Mouse (Mus musculus): ENCODE measurements at regions not wholly inside any gene's neighbourhood (a gene's known extent, or its start where the extent isn't known, plus 50 kb on each side); places are given as distances from the start of the nearest gene placed in this dataset.

- no peak overlapping the region for H3K27ac ChIP-seq (ENCODE audit: low read depth, low read length)
- peaks cover 7% of the 10 kb centered on the region; the same call in 1 of the 2 replicates for H3K4me1 ChIP-seq (replicated peaks; ENCODE audit: control insufficient read depth, insufficient read depth, low read length)
- no peak overlapping the region for H3K4me2 ChIP-seq (ENCODE audit: low read depth, low read length, severe bottlenecking)
- ATAC-seq (replicated peaks; ENCODE audit: low FRiP score) (no peak), DNase-seq (ENCODE audit: low spot score) (no peak)
- no peak overlapping the region for H3K9ac ChIP-seq (ENCODE audit: low read length)
- no peak overlapping the region for H3K4me3 ChIP-seq (ENCODE audit: low read depth, low read length)
- H3K36me3 ChIP-seq (ENCODE audit: control insufficient read depth, insufficient read depth, low read length): no peaks in the 10 kb centered on the region
- no peaks in the 10 kb centered on the region for H3K27me3 ChIP-seq (ENCODE audit: control insufficient read depth, insufficient read depth, low read length)
- 39% methylated on average over 3 of the region's 3 CpGs for WGBS
- H3K9me3 ChIP-seq (ENCODE audit: control insufficient read depth, low read length): no peaks in the 10 kb centered on the region
Observed at GRCm38 (mm10) chr16:21293569-21293968, 89.0 kb downstream of the Ephb3 start.

DNA sequence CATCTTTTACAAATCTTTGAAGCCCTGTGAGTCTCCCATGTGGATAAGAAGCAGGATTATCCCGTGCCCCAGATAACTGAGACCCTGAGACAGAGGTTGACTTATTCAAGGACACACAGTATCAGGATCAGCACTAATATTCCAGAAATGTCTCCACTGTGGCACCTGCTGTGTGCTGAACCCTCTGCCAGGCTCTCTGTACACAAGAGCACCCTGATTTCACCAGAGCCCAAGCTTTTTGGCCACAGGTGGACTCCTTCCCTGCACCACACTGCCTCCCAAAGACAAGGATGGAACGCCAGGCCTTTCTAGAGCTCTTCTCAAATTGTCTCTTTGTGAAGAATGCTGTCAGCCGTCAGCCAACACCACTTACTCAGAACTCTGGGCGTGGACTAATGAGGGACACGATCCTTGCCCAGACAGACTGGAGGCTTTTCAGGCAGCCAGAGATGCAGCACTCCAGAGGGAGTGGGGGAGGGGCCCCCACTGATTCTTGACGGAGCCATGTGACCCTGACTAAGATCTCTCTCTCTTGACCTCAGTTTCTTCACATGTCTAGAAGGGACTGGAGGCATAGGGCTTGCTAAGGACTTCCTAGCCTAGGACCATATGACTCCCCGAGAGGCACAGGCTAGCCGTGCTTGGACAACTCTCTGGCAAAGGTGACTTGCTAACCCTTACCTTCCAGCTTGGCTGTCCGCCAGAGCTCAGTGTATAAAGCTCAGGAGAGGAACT lies 90.3 kb downstream of the Ephb3 start:
- H3K9ac ChIP-seq (ENCODE audit: low read length): no peak overlapping the region
- no peak overlapping the region for H3K4me2 ChIP-seq (ENCODE audit: low read depth, low read length, severe bottlenecking)
- no peaks in the 10 kb centered on the region for H3K9me3 ChIP-seq (ENCODE audit: control insufficient read depth, low read length)
- no peak for DNase-seq (ENCODE audit: low spot score)
- 35% methylated on average over 9 of the region's 9 CpGs for WGBS
- no peak overlapping the region for H3K27ac ChIP-seq (ENCODE audit: low read depth, low read length)
- ATAC-seq (replicated peaks; ENCODE audit: low FRiP score): no peak
- H3K36me3 ChIP-seq (ENCODE audit: control insufficient read depth, insufficient read depth, low read length): no peaks in the 10 kb centered on the region
- no peak overlapping the region for H3K4me3 ChIP-seq (ENCODE audit: low read depth, low read length)
- peaks cover 7% of the 10 kb centered on the region; the same call in 1 of the 2 replicates for H3K4me1 ChIP-seq (replicated peaks; ENCODE audit: control insufficient read depth, insufficient read depth, low read length)
- H3K27me3 ChIP-seq (ENCODE audit: control insufficient read depth, insufficient read depth, low read length): no peaks in the 10 kb centered on the region

- H3K4me1 ChIP-seq (replicated peaks; ENCODE audit: control insufficient read depth, insufficient read depth, low read length): peaks cover 7% of the 10 kb centered on the region; the same call in 1 of the 2 replicates
- H3K4me2 ChIP-seq (ENCODE audit: low read depth, low read length, severe bottlenecking): no peak overlapping the region
- ATAC-seq (replicated peaks; ENCODE audit: low FRiP score): no peak
- H3K9ac ChIP-seq (ENCODE audit: low read length): no peak overlapping the region
- DNase-seq (ENCODE audit: low spot score): no peak
- no peak overlapping the region for H3K27ac ChIP-seq (ENCODE audit: low read depth, low read length)
- H3K4me3 ChIP-seq (ENCODE audit: low read depth, low read length): no peak overlapping the region
- H3K9me3 ChIP-seq (ENCODE audit: control insufficient read depth, low read length): no peaks in the 10 kb centered on the region
- no peaks in the 10 kb centered on the region for H3K27me3 ChIP-seq (ENCODE audit: control insufficient read depth, insufficient read depth, low read length)
- 80% methylated on average over 13 of the region's 13 CpGs for WGBS
- no peaks in the 10 kb centered on the region for H3K36me3 ChIP-seq (ENCODE audit: control insufficient read depth, insufficient read depth, low read length)
Observed at GRCm38 (mm10) chr16:21295956-21296733, 91.6 kb downstream of the Ephb3 start.

GRCm38 (mm10) chr16:21296786-21297185 lies 92.2 kb downstream of the Ephb3 start:
- Histone ChIP-seq H3K27me3 (ENCODE audit: control insufficient read depth, insufficient read depth, low read length) (no peaks in the 10 kb centered on the region), H3K27ac (ENCODE audit: low read depth, low read length) (no peak overlapping the region), H3K4me1 (replicated peaks; ENCODE audit: control insufficient read depth, insufficient read depth, low read length) (peaks cover 7% of the 10 kb centered on the region; the same call in 1 of the 2 replicates), H3K36me3 (ENCODE audit: control insufficient read depth, insufficient read depth, low read length) (no peaks in the 10 kb centered on the region), H3K9me3 (ENCODE audit: control insufficient read depth, low read length) (no peaks in the 10 kb centered on the region), H3K4me2 (ENCODE audit: low read depth, low read length, severe bottlenecking) (no peak overlapping the region), H3K9ac (ENCODE audit: low read length) (no peak overlapping the region), H3K4me3 (ENCODE audit: low read depth, low read length) (no peak overlapping the region)
- ATAC-seq (replicated peaks; ENCODE audit: low FRiP score) (no peak), DNase-seq (ENCODE audit: low spot score) (no peak)
- WGBS: 83% methylated on average over 3 of the region's 3 CpGs

- no peak overlapping the region for H3K9ac ChIP-seq (ENCODE audit: low read length)
- DNase-seq (ENCODE audit: low spot score) (no peak), ATAC-seq (replicated peaks; ENCODE audit: low FRiP score) (no peak)
- H3K4me1 ChIP-seq (replicated peaks; ENCODE audit: control insufficient read depth, insufficient read depth, low read length): peaks cover 7% of the 10 kb centered on the region; the same call in 1 of the 2 replicates
- no peak overlapping the region for H3K4me2 ChIP-seq (ENCODE audit: low read depth, low read length, severe bottlenecking)
- no peak overlapping the region for H3K4me3 ChIP-seq (ENCODE audit: low read depth, low read length)
- H3K27me3 ChIP-seq (ENCODE audit: control insufficient read depth, insufficient read depth, low read length): no peaks in the 10 kb centered on the region
- H3K36me3 ChIP-seq (ENCODE audit: control insufficient read depth, insufficient read depth, low read length): no peaks in the 10 kb centered on the region
- no peaks in the 10 kb centered on the region for H3K9me3 ChIP-seq (ENCODE audit: control insufficient read depth, low read length)
- 81% methylated on average over 7 of the region's 7 CpGs for WGBS
- no peak overlapping the region for H3K27ac ChIP-seq (ENCODE audit: low read depth, low read length)
Observed at GRCm38 (mm10) chr16:21298866-21299265, 94.3 kb downstream of the Ephb3 start.

GRCm38 (mm10) chr16:21305859-21306258 lies 101.3 kb downstream of the Ephb3 start:
- H3K9me3 ChIP-seq (ENCODE audit: control insufficient read depth, low read length): no peaks in the 10 kb centered on the region; the same call in 1 of the 2 replicates
- DNase-seq (ENCODE audit: low spot score) (no peak), ATAC-seq (replicated peaks; ENCODE audit: low FRiP score) (no peak)
- no peaks in the 10 kb centered on the region for H3K36me3 ChIP-seq (ENCODE audit: control insufficient read depth, insufficient read depth, low read length)
- 83% methylated on average over 3 of the region's 3 CpGs for WGBS
- no peaks in the 10 kb centered on the region for H3K27me3 ChIP-seq (ENCODE audit: control insufficient read depth, insufficient read depth, low read length)
- no peak overlapping the region for H3K4me3 ChIP-seq (ENCODE audit: low read depth, low read length)
- peaks cover 4% of the 10 kb centered on the region; the same call in 1 of the 2 replicates for H3K4me1 ChIP-seq (replicated peaks; ENCODE audit: control insufficient read depth, insufficient read depth, low read length)
- H3K9ac ChIP-seq (ENCODE audit: low read length): no peak overlapping the region
- no peak overlapping the region for H3K27ac ChIP-seq (ENCODE audit: low read depth, low read length)
- no peak overlapping the region for H3K4me2 ChIP-seq (ENCODE audit: low read depth, low read length, severe bottlenecking)

DNA sequence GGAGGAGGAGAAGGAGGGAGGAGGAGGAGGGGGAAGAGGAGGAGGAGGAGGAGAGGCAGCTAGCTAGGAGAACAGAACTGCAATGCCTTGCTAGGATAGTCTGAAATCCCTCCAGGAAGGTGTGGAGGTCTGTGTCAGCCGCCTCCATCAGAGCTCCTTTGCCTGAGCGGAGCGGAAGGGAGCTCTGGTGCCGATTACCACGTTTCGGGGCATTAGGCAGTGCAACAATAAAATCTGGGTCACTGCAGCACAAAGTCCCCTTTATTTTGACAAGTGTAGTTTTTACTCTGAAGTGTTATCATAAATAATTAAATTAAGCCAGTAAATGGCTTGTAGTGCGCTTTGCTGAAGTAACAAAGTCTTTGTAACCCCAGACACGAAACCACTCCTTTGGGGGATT lies 104.0 kb downstream of the Ephb3 start:
- Histone ChIP-seq H3K9me3 (ENCODE audit: control insufficient read depth, low read length) (no peaks in the 10 kb centered on the region; the same call in 1 of the 2 replicates), H3K27me3 (ENCODE audit: control insufficient read depth, insufficient read depth, low read length) (no peaks in the 10 kb centered on the region), H3K36me3 (ENCODE audit: control insufficient read depth, insufficient read depth, low read length) (no peaks in the 10 kb centered on the region), H3K4me1 (replicated peaks; ENCODE audit: control insufficient read depth, insufficient read depth, low read length) (peaks cover 4% of the 10 kb centered on the region; the same call in 1 of the 2 replicates), H3K4me2 (ENCODE audit: low read depth, low read length, severe bottlenecking) (no peak overlapping the region), H3K27ac (ENCODE audit: low read depth, low read length) (no peak overlapping the region), H3K4me3 (ENCODE audit: low read depth, low read length) (no peak overlapping the region), H3K9ac (ENCODE audit: low read length) (no peak overlapping the region)
- ATAC-seq (replicated peaks; ENCODE audit: low FRiP score) (no peak), DNase-seq (ENCODE audit: low spot score) (no peak)
- WGBS: 64% methylated on average over 8 of the region's 8 CpGs

DNA sequence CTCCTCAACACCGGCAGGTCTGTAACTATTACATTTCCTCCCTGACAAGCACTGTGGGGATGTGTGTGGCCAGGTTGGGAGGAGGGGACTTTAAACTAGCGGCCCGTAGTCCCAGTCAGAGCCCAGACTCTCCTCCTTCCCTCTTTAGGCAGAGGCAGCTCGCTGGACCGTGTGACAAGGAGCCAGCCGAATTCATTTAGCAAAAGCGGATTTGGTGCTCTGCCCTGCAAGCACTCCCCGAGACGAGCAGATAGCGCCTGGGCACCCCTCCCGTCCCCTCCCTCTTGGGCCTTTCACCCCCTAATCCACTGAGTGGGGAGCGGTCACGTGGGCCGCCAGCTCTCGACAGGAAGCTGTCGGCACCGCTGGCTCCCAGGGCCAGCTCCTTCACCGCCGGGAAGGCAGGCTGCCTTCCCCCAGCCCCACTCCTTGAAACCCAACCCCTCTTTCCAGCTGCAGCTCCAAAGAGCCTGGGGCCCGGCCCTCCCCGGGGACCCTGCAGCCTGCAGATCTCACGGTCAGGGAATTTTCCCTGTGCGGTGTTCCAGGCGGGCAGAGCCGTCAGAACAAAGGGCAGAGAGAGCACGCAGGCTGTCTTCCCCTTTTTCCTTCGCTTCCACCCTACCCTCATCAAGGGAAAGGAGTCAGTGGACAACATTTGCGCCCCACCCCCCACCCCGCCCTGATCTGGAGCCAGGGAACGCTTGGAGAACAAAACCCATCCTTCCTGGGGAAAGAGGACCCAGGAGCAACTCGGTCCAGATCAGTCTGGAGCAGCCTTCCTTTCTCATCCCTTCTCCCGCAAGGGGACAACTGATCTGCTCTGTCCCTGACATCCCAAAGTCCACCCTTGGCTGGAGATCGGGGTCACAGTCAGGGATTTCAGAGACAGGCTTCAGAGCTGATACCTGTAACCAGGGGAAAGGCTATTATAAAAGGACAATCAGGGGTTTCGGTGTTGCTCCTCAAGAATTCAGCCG lies 106.4 kb downstream of the Ephb3 start:
- peak; percentile 88 for ATAC-seq (replicated peaks; ENCODE audit: low FRiP score)
- peak overlapping the region; percentile 84 for H3K9ac ChIP-seq (ENCODE audit: low read length)
- WGBS: 1% methylated on average over 35 of the region's 35 CpGs

More for the DNA sequence above, 106.4 kb downstream of the Ephb3 start:
- DNase-seq (ENCODE audit: low spot score): peak; percentile 85
- Histone ChIP-seq H3K36me3 (ENCODE audit: control insufficient read depth, insufficient read depth, low read length) (no peaks in the 10 kb centered on the region), H3K4me1 (replicated peaks; ENCODE audit: control insufficient read depth, insufficient read depth, low read length) (peaks cover 4% of the 10 kb centered on the region; the same call in 1 of the 2 replicates), H3K4me3 (ENCODE audit: low read depth, low read length) (peak overlapping the region; percentile 35), H3K9me3 (ENCODE audit: control insufficient read depth, low read length) (no peaks in the 10 kb centered on the region), H3K27ac (ENCODE audit: low read depth, low read length) (peak overlapping the region; percentile 71), H3K27me3 (ENCODE audit: control insufficient read depth, insufficient read depth, low read length) (no peaks in the 10 kb centered on the region), H3K4me2 (ENCODE audit: low read depth, low read length, severe bottlenecking) (peak overlapping the region; percentile 91)

Measured in forebrain, embryonic 11.5 days (tissue).